Mouse (Mus musculus) heart, postnatal 0 days (tissue): ENCODE results near the gene Cdk6.

Experiments
- CTCF ChIP-seq: IDR thresholded peaks from 2 replicates; pipeline ENCODE4 v1.5.1; 2016; ENCODE audit warnings: antibody characterized with exemption, control low read depth, low read depth
- EP300 ChIP-seq: IDR thresholded peaks from 2 replicates; pipeline ENCODE4 v1.6.1; 2016; ENCODE audit warnings: antibody characterized with exemption, low read depth

DNA sequence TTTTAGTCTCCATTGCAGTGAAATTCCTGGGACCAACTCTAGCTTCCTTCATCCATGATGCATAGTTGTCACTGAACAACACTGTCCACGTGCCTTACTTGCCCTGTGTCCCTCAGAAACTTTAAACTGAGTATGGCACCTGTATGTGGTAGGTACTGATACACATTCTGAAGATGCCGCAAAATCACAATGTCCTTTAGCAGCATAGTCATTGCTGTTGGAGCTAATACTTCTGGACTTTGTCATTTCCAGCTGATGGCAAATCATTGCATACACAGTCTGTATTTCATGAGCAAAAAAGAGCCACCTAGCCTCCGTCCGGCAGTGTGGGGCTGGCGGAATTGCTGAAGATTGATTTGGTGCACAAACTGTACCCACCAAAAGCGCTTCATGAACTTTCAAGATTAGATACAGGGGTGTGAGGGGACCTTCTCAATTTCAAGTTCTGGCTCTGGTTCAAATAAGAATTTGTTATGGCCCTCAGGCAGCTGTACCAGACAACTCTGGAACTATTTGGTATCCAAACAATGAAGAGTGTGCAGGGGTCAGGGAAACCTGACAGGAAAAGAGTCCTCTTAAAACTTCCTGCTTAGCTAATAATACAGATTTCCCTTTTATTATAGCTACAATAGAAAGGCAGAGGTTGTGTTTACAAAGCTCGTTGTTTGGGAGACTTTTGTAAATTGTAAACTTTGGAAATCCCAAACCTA lies 44.9 kb downstream of the Cdk6 start:
- TF ChIP-seq CTCF = no peak
- TF ChIP-seq EP300 = no peak
